Mouse (Mus musculus) v-Abl transformed pro-B cells (cell line): ENCODE measurements around the gene Otulinl.
"Not testable (repeated sequence)": the region's sequence is repeated elsewhere in the genome, so short reads cannot be mapped to it uniquely, and the experiment has no call there.

Experiments used
- in situ Hi-C, 2 experiments: fragments of 400-800 bp; cut with MboI; formaldehyde crosslinking; loops; one replicate each; pipeline ENCODE4 v1.15.1; 2025; ENCODE audit not compliant: unreplicated experiment in 2 of 2

The Otulinl gene

DNA sequence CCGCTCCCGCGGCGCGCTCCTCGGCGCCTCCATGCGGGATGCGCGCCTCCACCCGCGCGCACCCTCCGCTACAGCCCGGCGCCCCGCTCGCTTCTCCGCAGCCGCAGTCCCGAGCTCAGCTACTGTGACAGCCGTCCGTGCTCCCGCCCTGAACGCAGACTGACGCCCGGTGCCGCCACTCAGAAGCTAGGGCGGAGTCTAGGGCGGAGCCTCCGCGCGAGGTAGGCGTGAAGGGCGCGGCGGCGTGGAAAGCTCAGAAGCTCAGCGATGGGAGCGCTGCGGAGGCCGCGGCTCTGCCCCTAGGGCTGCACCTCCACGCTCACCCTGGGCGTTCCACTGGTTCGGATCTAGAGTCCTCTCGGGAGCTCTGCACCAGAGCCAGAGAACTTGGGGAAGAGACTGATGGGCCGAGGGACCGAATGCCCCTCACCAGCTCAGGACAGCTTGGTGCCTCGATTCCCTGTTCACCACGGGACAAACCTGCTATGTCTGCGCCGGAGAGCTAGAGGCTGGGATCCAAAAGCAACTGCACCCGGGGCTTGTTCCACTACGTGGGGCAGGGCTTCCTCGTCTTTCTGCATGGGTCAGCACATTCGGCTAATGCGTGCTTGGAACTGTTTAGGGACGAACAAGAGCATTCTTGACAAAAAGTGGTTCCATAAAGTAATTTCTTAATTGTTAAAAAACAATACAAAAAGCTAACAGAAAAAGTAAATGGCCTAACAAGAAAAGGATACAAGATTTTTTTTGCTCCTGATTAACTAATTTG, at the start of gene Otulinl:
TSS of gene Otulinl (minus strand) at position 161 of the 769 bp plus-strand sequence.
- in situ Hi-C loops, result no loop called here

GRCm38 (mm10) chr15:27726228-27726627, 44.8 kb upstream of the Otulinl start:
- in situ Hi-C loops, result loop anchor here in 1 of 2 experiments (25.0 kb wide), 2 partner anchors 414 to 461 kb away; no protein-coding TSS in a partner anchor

DNA sequence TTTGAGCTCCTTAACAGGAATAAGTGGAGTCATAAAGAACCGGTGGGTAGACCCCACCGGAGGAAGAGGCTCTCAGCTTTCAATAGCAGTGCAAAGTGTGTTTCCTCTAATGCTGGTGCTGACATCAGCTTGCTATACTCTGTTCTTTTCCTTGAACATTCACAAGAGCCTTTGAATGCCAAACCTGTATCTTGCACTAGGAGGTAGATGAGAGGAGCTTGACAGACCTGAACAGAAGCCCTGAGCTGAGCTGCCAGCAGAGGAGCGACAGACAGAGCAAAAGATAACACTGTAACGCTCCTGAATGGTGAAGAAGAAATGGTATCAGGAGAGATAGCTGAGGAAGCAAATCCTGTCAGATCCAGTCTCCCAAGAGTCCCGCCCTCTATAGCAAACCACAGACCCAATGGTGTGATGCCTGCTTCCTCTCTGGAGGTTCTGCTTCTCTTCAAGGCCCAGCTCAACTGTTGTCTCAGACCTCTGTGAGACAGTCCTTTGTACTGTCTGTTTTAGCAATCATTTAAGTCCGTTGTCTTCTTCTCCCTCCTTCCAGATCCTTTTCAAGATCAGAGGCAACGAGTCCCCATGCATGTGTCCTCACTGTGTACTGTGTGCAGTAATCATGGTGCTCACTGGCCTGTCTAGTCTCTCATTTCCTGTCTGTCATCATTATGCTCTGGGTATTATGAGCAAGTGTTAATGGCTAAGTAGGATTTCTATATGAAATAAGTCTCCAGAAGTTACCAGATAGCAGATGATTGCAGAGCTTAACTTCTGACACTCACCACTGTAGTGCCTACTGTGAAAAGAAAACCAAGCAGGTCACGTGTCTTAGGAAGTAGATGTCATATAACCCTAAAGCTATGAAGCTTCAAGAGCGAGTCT, 43.7 kb upstream of the Otulinl start:
- in situ Hi-C loops, result loop anchor here in 1 of 2 experiments (25.0 kb wide), 2 partner anchors 413 to 462 kb away; no protein-coding TSS in a partner anchor

- in situ Hi-C loops, result no loop called here
Measured at GRCm38 (mm10) chr15:27724298-27724697, 42.9 kb upstream of the Otulinl start.

- in situ Hi-C loops, result no loop called here
Measured at GRCm38 (mm10) chr15:27723746-27724145, 42.4 kb upstream of the Otulinl start.

DNA sequence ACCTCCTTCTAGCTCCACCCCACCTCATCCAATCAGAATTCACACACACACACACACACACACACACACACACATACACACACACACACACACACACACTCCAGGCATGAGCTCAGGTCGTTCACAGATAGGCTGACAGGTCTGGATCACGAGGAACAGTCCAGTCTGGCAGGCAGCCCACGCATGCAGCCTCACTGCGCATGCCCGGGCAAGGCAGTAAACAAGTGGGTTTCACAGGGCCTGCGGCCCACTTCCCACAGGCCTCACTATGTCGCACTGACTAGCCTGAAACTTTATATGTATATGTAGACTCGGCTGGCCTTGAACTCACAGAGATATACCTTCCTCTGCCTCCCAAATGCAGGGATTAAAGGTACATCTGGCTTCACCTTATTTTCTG, 38.9 kb upstream of the Otulinl start:
- in situ Hi-C loops, result not testable (repeated sequence)

- in situ Hi-C loops, result loop anchor here in 1 of 2 experiments (5.0 kb wide), 2 partner anchors 61 to 401 kb away; no protein-coding TSS in a partner anchor
Measured at GRCm38 (mm10) chr15:27718668-27719067, 37.3 kb upstream of the Otulinl start.

DNA sequence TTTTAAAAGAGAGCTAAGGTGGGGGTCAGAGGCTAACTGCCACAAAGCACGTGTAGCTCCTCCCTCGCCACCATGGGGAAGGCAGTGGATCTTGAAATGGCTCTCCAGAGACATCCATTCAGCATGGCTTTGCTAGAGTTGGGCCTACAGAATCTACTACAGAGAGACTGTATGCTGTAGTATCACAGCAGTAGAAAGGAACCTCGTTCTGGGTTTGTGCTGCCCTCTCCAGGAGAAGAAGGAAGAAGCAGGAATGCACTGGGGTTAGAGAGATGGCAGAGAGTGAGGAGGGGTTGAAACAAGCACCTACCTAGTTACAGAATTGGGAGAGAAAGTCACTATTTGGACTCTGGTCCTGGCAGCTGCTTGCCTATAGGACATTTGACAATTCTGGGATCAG, 34.0 kb upstream of the Otulinl start:
- in situ Hi-C loops, result loop anchor here in 1 of 2 experiments (5.0 kb wide), 2 partner anchors 58 to 398 kb away; no protein-coding TSS in a partner anchor

GRCm38 (mm10) chr15:27710698-27711097, 29.3 kb upstream of the Otulinl start:
- in situ Hi-C loops, result no loop called here

- in situ Hi-C loops, result no loop called here
Measured at GRCm38 (mm10) chr15:27708968-27709612, 27.7 kb upstream of the Otulinl start.

GRCm38 (mm10) chr15:27708499-27708898, 27.1 kb upstream of the Otulinl start:
- in situ Hi-C loops, result no loop called here

DNA sequence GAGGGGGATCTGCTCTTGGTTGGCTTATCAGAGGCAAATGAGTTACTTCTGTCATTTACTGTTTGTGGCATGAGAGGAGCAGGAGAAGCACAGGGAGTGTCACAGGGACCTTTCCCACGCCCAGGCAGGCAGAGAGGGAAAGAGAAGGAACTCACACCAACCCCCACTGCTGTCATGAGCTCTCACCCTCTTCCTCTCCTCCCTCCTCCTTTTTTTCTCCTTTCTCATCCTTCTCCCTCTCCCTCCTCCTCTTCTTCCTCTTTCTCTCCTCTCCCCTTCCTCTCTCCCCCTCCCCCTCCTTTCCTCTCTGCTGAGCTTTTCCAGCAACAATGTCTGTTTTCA, 21.6 kb upstream of the Otulinl start:
- in situ Hi-C loops, result no loop called here

- in situ Hi-C loops, result no loop called here
Measured at GRCm38 (mm10) chr15:27702031-27702971, 20.9 kb upstream of the Otulinl start.

- in situ Hi-C loops, result no loop called here
Measured at GRCm38 (mm10) chr15:27697632-27698031, 16.3 kb upstream of the Otulinl start.

DNA sequence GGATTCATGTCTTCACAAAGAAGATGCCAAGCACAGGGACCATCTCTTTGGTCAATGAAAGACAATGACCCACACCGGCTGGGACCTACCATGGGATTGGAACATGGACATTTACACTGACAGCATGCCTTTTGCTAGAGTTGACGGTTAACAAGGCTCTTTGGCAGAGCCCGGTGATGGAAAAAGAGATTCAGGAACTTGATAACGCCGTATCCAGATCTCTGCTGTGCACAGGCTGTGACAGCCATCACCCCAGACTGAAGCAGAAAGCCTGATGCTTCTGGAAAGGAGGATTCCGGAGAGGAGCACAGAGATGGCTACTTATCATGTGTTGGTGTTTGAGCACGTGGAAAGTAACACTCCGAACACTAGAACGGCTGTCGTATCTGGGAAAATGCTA, 11.9 kb upstream of the Otulinl start:
- in situ Hi-C loops, result no loop called here

- in situ Hi-C loops, result no loop called here
Measured at GRCm38 (mm10) chr15:27692161-27692560, 10.8 kb upstream of the Otulinl start.

GRCm38 (mm10) chr15:27691213-27691612, 9.8 kb upstream of the Otulinl start:
- in situ Hi-C loops, result no loop called here

GRCm38 (mm10) chr15:27688041-27688651, 6.8 kb upstream of the Otulinl start:
- in situ Hi-C loops, result no loop called here

DNA sequence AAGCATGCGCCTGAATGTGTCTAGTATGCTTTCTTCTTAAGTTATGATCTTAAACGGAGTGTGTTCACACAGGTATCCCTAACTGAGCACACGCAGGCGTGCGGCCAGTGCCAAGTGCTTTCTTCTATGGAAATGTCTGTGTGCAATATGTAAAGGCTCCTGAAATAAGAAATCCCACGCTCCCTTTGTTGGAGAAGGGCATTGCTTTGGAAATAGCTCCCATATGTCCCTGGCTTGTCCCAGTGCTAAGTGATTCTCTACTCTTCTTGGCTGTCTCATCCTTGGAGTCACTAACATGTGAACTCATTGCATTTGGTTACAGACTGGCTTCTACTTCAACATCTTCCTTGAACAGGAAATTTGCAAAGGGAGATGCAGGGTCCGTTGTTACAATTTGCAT, 3.4 kb upstream of the Otulinl start:
- in situ Hi-C loops, result no loop called here
